Mouse (Mus musculus): ENCODE data around the gene Mrpl1.

- TF ChIP-seq CHD2 (IDR thresholded peaks at IDR 0.05; ENCODE audit: low read depth, low read length): no peak
- no peak for TF ChIP-seq ZC3H11A (IDR thresholded peaks at IDR 0.05; ENCODE audit: borderline replicate concordance, low read depth, low read length)
- TF ChIP-seq ZNF384 (IDR thresholded peaks at IDR 0.05; ENCODE audit: low read depth, low read length): no peak
- no peak for TF ChIP-seq MAFK (IDR thresholded peaks at IDR 0.05; ENCODE audit: insufficient read depth, low read depth, low read length)
Observed at GRCm38 (mm10) chr5:96189761-96190160, 19.5 kb upstream of the Mrpl1 start.
